19 mouse cellular contexts compared by ENCODE assay signal in genomic region chr5:29772038-29772437, GRCm38 (mm10). TPM values are rescaled to one million over a fixed set of nuclear protein-coding genes. Genes with fewer than 3 reads are reported as not detected.
DNase-seq lines count a peak whose midpoint lies in the region; ATAC-seq lines count a peak whose summit lies in the region.
"Had no signal": no experiment of that assay in that cellular context is flagged by ENCODE, and none has a peak within 500 bp of the region (broad histone marks: within the 10 kb centered on the region; RNA-seq: fewer than 3 reads in every experiment).

No protein-coding gene starts in this region.

- WGBS in heart, embryonic 15.5 days: 49% methylated on average over 2 of the region's 2 CpGs
- 85% methylated on average over 2 of the region's 2 CpGs for WGBS in forebrain, embryonic 12.5 days

- DNase-seq in heart, postnatal 10 days: no peak
- DNase-seq in A20 (ENCODE audit: low read depth, low spot score): peak; percentile 63
- DNase-seq in MN1 (ENCODE audit: low spot score): peak; percentile 44
- DNase-seq in spleen, adult 18-20 months: no peak
- DNase-seq: adrenal gland, postnatal 10 days; kidney, postnatal 25 days; liver, embryonic 13.5 days; right cerebral cortex, postnatal 4 days; thymus, adult 18-20 months had no signal

- H3K4me2 ChIP-seq in heart, embryonic 15.5 days: 0 out of 2 replicates have a peak overlapping the region, but pooled peaks have one; percentile 10
- no peak overlapping the region for H3K4me2 ChIP-seq in forebrain, embryonic 12.5 days
- H3K4me2 ChIP-seq: embryonic facial prominence, embryonic 13.5 days; hindbrain, embryonic 14.5 days; liver, embryonic 13.5 days; neural tube, embryonic 15.5 days had no signal

- ATAC-seq in heart, embryonic 15.5 days (replicated peaks; ENCODE audit: insufficient number of reproducible peaks, insufficient read depth, low FRiP score, low read depth): no peak
- ATAC-seq in hematopoietic stem cell, adult 5-6 weeks (replicated peaks in 1 of 2; ENCODE audit: insufficient read depth in 1 of 2, low FRiP score in 2 of 2, low TSS enrichment in 1 of 2, low read depth in 1 of 2, poor library complexity in 2 of 2, severe bottlenecking in 2 of 2): peak; percentile 32 to 55; a peak in 1 of 4 replicates
- ATAC-seq in forebrain, embryonic 12.5 days (ENCODE audit: low FRiP score): no peak
- ATAC-seq: intestine, embryonic 16.5 days had no signal

- no peaks in the 10 kb centered on the region for H3K27me3 ChIP-seq in heart, embryonic 15.5 days
- H3K27me3 ChIP-seq in forebrain, embryonic 12.5 days: no peaks in the 10 kb centered on the region
- H3K27me3 ChIP-seq: embryonic facial prominence, embryonic 13.5 days; liver, embryonic 13.5 days; neural tube, embryonic 15.5 days had no signal

- no peaks in the 10 kb centered on the region for H3K9me3 ChIP-seq in heart, embryonic 15.5 days (replicated peaks)
- no peaks in the 10 kb centered on the region for H3K9me3 ChIP-seq in forebrain, embryonic 12.5 days
- H3K9me3 ChIP-seq: embryonic facial prominence, embryonic 13.5 days; forebrain, embryonic 10.5 days; liver, embryonic 13.5 days; midbrain, embryonic 10.5 days; neural tube, embryonic 15.5 days had no signal

- no peak overlapping the region for H3K4me3 ChIP-seq in heart, embryonic 15.5 days
- H3K4me3 ChIP-seq in forebrain, embryonic 12.5 days (replicated peaks): no peak overlapping the region
- H3K4me3 ChIP-seq: embryonic facial prominence, embryonic 13.5 days; forebrain, embryonic 10.5 days; liver, embryonic 13.5 days; midbrain, embryonic 10.5 days; neural tube, embryonic 15.5 days had no signal

- intact Hi-C loops in heart, postnatal 10 days (cut with DNase I): no loop called here

- peaks cover 51% of the 10 kb centered on the region for H3K4me1 ChIP-seq in heart, embryonic 15.5 days (replicated peaks)
- no peaks in the 10 kb centered on the region for H3K4me1 ChIP-seq in forebrain, embryonic 12.5 days
- H3K4me1 ChIP-seq: embryonic facial prominence, embryonic 13.5 days; forebrain, embryonic 10.5 days; liver, embryonic 13.5 days; midbrain, embryonic 10.5 days had no signal

- H3K27ac ChIP-seq in heart, embryonic 15.5 days: peak overlapping the region; percentile 62
- no peak overlapping the region for H3K27ac ChIP-seq in forebrain, embryonic 12.5 days
- H3K27ac ChIP-seq: embryonic facial prominence, embryonic 13.5 days; forebrain, embryonic 10.5 days; hindbrain, embryonic 14.5 days; liver, embryonic 13.5 days; midbrain, embryonic 10.5 days; neural tube, embryonic 15.5 days had no signal

- H3K9ac ChIP-seq in heart, embryonic 15.5 days: no peak overlapping the region
- H3K9ac ChIP-seq in forebrain, embryonic 12.5 days: no peak overlapping the region
- H3K9ac ChIP-seq: embryonic facial prominence, embryonic 13.5 days; hindbrain, embryonic 14.5 days; liver, embryonic 13.5 days; neural tube, embryonic 15.5 days had no signal

- no peaks in the 10 kb centered on the region for H3K36me3 ChIP-seq in heart, embryonic 15.5 days
- peaks cover 43% of the 10 kb centered on the region for H3K36me3 ChIP-seq in forebrain, embryonic 12.5 days (replicated peaks)

RNA-seq across cellular contexts. Expression of gene Gm5129, which starts 36.3 kb away (rescaled TPM):
- polyA plus RNA-seq in heart, embryonic 15.5 days (2015; fragmentation: Nextera tagmentation; extraction: Ambion mirVana): not detected in 2 replicates
- total RNA-seq in heart, postnatal 10 days (2021): not detected
- total RNA-seq in hematopoietic stem cell, adult 5-6 weeks (2017): 9.4 TPM in 1 of 2 replicates, not detected in the other
- polyA plus RNA-seq in forebrain, embryonic 12.5 days (2016; fragmentation: Nextera tagmentation; extraction: Ambion mirVana): not detected in 2 replicates
- total RNA-seq: adrenal gland, postnatal 10 days; layer of hippocampus, postnatal 14 days had no signal
- polyA plus RNA-seq: embryonic facial prominence, embryonic 13.5 days; forebrain, embryonic 10.5 days; hindbrain, embryonic 14.5 days; intestine, embryonic 16.5 days; liver, embryonic 13.5 days; midbrain, embryonic 10.5 days; neural tube, embryonic 15.5 days had no signal

RNA-seq across cellular contexts. Expression of gene Dnajb6, which starts 36.5 kb away (rescaled TPM):
- polyA plus RNA-seq in heart, embryonic 15.5 days (2015; fragmentation: Nextera tagmentation; extraction: Ambion mirVana): 93.2 and 95.6 TPM in 2 replicates
- 10 to 100 TPM; 75.4 to 78.2 TPM for total RNA-seq in heart, postnatal 10 days (2021)
- total RNA-seq in hematopoietic stem cell, adult 5-6 weeks (2017): 170 and 198 TPM in 2 replicates
- polyA plus RNA-seq in forebrain, embryonic 12.5 days (2016; fragmentation: Nextera tagmentation; extraction: Ambion mirVana): 241 and 255 TPM in 2 replicates

Comparison
In these comparisons a context has a peak if more than half of its experiments do, and no peak if none do; other contexts are left out.
1. ATAC-seq: peak in hematopoietic stem cell, adult 5-6 weeks (2 of 2); none in heart, embryonic 15.5 days (single experiment) and forebrain, embryonic 12.5 days (single experiment).
2. DNase-seq: peak in A20 (single experiment) and MN1 (single experiment); none in heart, postnatal 10 days (0 of 2) and spleen, adult 18-20 months (0 of 2).